Mouse (Mus musculus) liver, embryonic 14.5 days (tissue): ENCODE data around the gene Tent4b. TPM values are rescaled to one million over a fixed set of nuclear protein-coding genes. Genes with fewer than 3 reads are reported as not detected.

Experiments used
- ATAC-seq: fragments of 200-750 bp; cut with Nextera tagmentation; 2 replicates; pipeline ENCODE4 v1.8.0; 2017; ENCODE audit warnings: moderate number of reproducible peaks, mild to moderate bottlenecking, moderate library complexity; ENCODE audit not compliant: insufficient read depth
- DNase-seq, 3 experiments: peaks; one replicate each; pipeline ENCODE4 v3.0.0-alpha.2; 2012 to 2013; ENCODE audit warnings: low read depth in 3 of 3, low spot score in 3 of 3
- H3K27ac ChIP-seq: fragments of 300-500 bp; sonication (generic); 2 replicates; pipeline ENCODE4 v1.5.1; 2014; ENCODE audit warnings: moderate library complexity, mild to moderate bottlenecking, control low read depth, inconsistent platforms
- H3K27me3 ChIP-seq: fragments of 300-500 bp; sonication (generic); 2 replicates; pipeline ENCODE4 v1.6.1; 2014; ENCODE audit warnings: mild to moderate bottlenecking, low read length, moderate library complexity; ENCODE audit not compliant: control insufficient read depth, insufficient read depth
- H3K36me3 ChIP-seq: fragments of 300-500 bp; sonication (generic); replicated peaks from 2 replicates; pipeline ENCODE4 v1.6.1; 2014; ENCODE audit warnings: low read depth; ENCODE audit not compliant: control insufficient read depth, insufficient read depth
- H3K4me1 ChIP-seq, 2 experiments: fragments of 200-500 bp in 1 of 2; fragments of 300-500 bp in 1 of 2; sonication (generic) in 1 of 2; replicated peaks; 2 replicates each; pipeline ENCODE4 v1.6.1; 2012 to 2014; ENCODE audit warnings: antibody characterized with exemption in 1 of 2, inconsistent platforms in 1 of 2, low read length in 1 of 2; ENCODE audit not compliant: control insufficient read depth in 2 of 2, insufficient read depth in 2 of 2
- H3K4me2 ChIP-seq: fragments of 300-500 bp; sonication (generic); 2 replicates; pipeline ENCODE4 v1.6.1; 2014; ENCODE audit warnings: low read depth, mild to moderate bottlenecking, control low read depth, moderate library complexity
- H3K4me3 ChIP-seq, 2 experiments: fragments of 200-500 bp in 1 of 2; fragments of 300-500 bp in 1 of 2; sonication (generic) in 1 of 2; 2 replicates each; pipeline ENCODE4 v1.5.1; 2012 to 2014; ENCODE audit warnings: low read depth in 2 of 2, low read length in 2 of 2, mild to moderate bottlenecking in 2 of 2, control low read depth in 1 of 2, inconsistent platforms in 1 of 2, moderate library complexity in 1 of 2; ENCODE audit not compliant: insufficient read depth in 1 of 2
- H3K9ac ChIP-seq: fragments of 300-500 bp; sonication (generic); replicated peaks from 2 replicates; pipeline ENCODE4 v1.6.1; 2014; ENCODE audit warnings: mild to moderate bottlenecking, control low read depth, moderate library complexity
- H3K9me3 ChIP-seq: fragments of 300-500 bp; sonication (generic); 2 replicates; pipeline ENCODE4 v1.6.1; 2016; ENCODE audit warnings: low read length, mixed read lengths; ENCODE audit not compliant: control insufficient read depth
- CTCF ChIP-seq: IDR thresholded peaks from 2 replicates; pipeline ENCODE4 v1.5.1; 2016; ENCODE audit warnings: antibody characterized with exemption, low read depth, control low read depth
- EP300 ChIP-seq: IDR thresholded peaks from 2 replicates; pipeline ENCODE4 v1.6.1; 2016; ENCODE audit warnings: antibody characterized with exemption, low read depth
- WGBS: fragments of 180-500 bp; shearing (Covaris S2); extraction: QIAGEN DNeasy Blood & Tissue Kit; methylation state at CpG from one replicate; pipeline ENCODE4 v1.1.7; 2014; ENCODE audit not compliant: insufficient replicate concordance; 5-methylcytosine and 5-hydroxymethylcytosine counted together
- polyA plus RNA-seq, 2 experiments: library from polyadenylated mRNA; depleted of rRNA in 1 of 2; stranded (reverse) in 1 of 2; unstranded in 1 of 2; fragments of >200 nt; fragmentation: Nextera tagmentation in 1 of 2; extraction: Ambion mirVana in 1 of 2; gene quantifications; 2 replicates each; pipeline versions ENCODE4 v1.2.1 to v1.2.3; 2012 to 2014

Tent4b gene
- polyA plus RNA-seq, 2 experiments = 4.3 to 9.2 TPM

- H3K4me3 ChIP-seq = no peak overlapping the region
- H3K9ac ChIP-seq = no peak overlapping the region
- H3K4me2 ChIP-seq = no peak overlapping the region
- no peaks in the 10 kb centered on the region for H3K27me3 ChIP-seq
- no peak overlapping the region for H3K27ac ChIP-seq
- WGBS = 42% methylated on average over 1 of the region's 1 CpGs
- H3K36me3 ChIP-seq = no peaks in the 10 kb centered on the region; the same call in 1 of the 2 replicates
- H3K4me1 ChIP-seq = peaks cover 0 to 9% of the 10 kb centered on the region in 2 experiments; a peak in 1 of 4 replicates
- TF ChIP-seq CTCF (no peak), EP300 (no peak)
- no peak for ATAC-seq
- no peak for DNase-seq
- H3K9me3 ChIP-seq = no peaks in the 10 kb centered on the region
Observed at GRCm38 (mm10) chr8:88228286-88228685, 29.3 kb downstream of the Tent4b start.

- no peak overlapping the region for H3K4me2 ChIP-seq
- H3K27ac ChIP-seq = no peak overlapping the region
- ATAC-seq (no peak), DNase-seq (no peak)
- peaks cover 0 to 9% of the 10 kb centered on the region in 2 experiments; a peak in 1 of 4 replicates for H3K4me1 ChIP-seq
- TF ChIP-seq CTCF (no peak), EP300 (no peak)
- no peak overlapping the region for H3K4me3 ChIP-seq
- WGBS = 17% methylated on average over 1 of the region's 1 CpGs
- no peaks in the 10 kb centered on the region for H3K27me3 ChIP-seq
- H3K9me3 ChIP-seq = no peaks in the 10 kb centered on the region
- no peak overlapping the region for H3K9ac ChIP-seq
- H3K36me3 ChIP-seq = no peaks in the 10 kb centered on the region; the same call in 1 of the 2 replicates
Observed at GRCm38 (mm10) chr8:88228800-88229199, 29.8 kb downstream of the Tent4b start.

- H3K27ac ChIP-seq = no peak overlapping the region
- ATAC-seq (no peak), DNase-seq (no peak)
- no peak overlapping the region for H3K4me2 ChIP-seq
- WGBS = 61% methylated on average over 2 of the region's 2 CpGs
- H3K27me3 ChIP-seq = no peaks in the 10 kb centered on the region
- H3K36me3 ChIP-seq = no peaks in the 10 kb centered on the region
- no peak overlapping the region for H3K9ac ChIP-seq
- no peaks in the 10 kb centered on the region for H3K9me3 ChIP-seq
- H3K4me3 ChIP-seq = no peak overlapping the region
- peaks cover 2 to 3% of the 10 kb centered on the region in 2 experiments; a peak in 1 of 4 replicates for H3K4me1 ChIP-seq
- TF ChIP-seq EP300 (no peak), CTCF (no peak)
Observed at GRCm38 (mm10) chr8:88236666-88237065, 37.7 kb downstream of the Tent4b start.

GRCm38 (mm10) chr8:88237606-88238005 is 38.6 kb downstream of the Tent4b start:
- Histone ChIP-seq H3K4me1 (peaks cover 2 to 4% of the 10 kb centered on the region in 2 experiments; a peak in 1 of 4 replicates), H3K4me2 (no peak overlapping the region), H3K27ac (no peak overlapping the region), H3K9ac (no peak overlapping the region), H3K36me3 (no peaks in the 10 kb centered on the region), H3K9me3 (no peaks in the 10 kb centered on the region), H3K4me3 (no peak overlapping the region), H3K27me3 (no peaks in the 10 kb centered on the region)
- no peak for TF ChIP-seq EP300
- TF ChIP-seq CTCF = no peak
- ATAC-seq (no peak), DNase-seq (no peak)
- 45% methylated on average over 2 of the region's 2 CpGs for WGBS

- ATAC-seq (no peak), DNase-seq (no peak)
- no peak overlapping the region for H3K9ac ChIP-seq
- no peaks in the 10 kb centered on the region for H3K27me3 ChIP-seq
- no peak overlapping the region for H3K27ac ChIP-seq
- H3K4me2 ChIP-seq = no peak overlapping the region
- peaks cover 2 to 4% of the 10 kb centered on the region in 2 experiments; a peak in 1 of 4 replicates for H3K4me1 ChIP-seq
- peaks cover 6% of the 10 kb centered on the region for H3K36me3 ChIP-seq
- WGBS = 78% methylated on average over 5 of the region's 5 CpGs
- H3K4me3 ChIP-seq = no peak overlapping the region
- H3K9me3 ChIP-seq = no peaks in the 10 kb centered on the region
- TF ChIP-seq CTCF (no peak), EP300 (no peak)
Observed at GRCm38 (mm10) chr8:88239277-88239676, 40.3 kb downstream of the Tent4b start.
